Mouse (Mus musculus): ENCODE data around the gene Zfp821. TPM values are rescaled to one million over a fixed set of nuclear protein-coding genes. Genes with fewer than 3 reads are reported as not detected.

Zfp821 gene
- polyA plus RNA-seq, 1 experiment from 2014 or later = 5.3 TPM

DNA sequence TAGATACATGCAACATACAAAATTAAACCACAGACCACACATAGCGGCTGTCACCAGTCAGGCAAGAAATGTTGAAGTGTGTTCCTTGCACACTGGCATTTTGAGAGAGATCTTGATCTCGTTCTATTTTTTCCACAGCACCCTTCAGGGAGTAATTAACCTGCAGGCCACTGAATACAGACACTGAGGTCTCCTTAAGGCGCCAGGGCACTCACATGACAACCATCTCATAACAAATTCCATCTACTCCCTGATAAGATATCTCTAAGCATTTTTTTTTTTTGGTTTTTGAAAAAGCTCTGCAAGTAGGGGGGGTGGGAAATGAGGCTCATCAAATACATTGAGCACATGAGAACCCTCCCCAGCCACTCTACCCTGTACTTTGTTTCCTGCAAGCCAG is 51.5 kb downstream of the Zfp821 start:
- no peak for ATAC-seq (ENCODE audit: low read depth)
- WGBS (ENCODE audit: insufficient replicate concordance) = 55% methylated on average over 3 of the region's 3 CpGs
- Histone ChIP-seq H3K4me3 (ENCODE audit: low read depth, low read length) (no peak overlapping the region), H3K9ac (ENCODE audit: low read depth, low read length) (no peak overlapping the region), H3K4me1 (ENCODE audit: control insufficient read depth, low read depth, low read length) (no peaks in the 10 kb centered on the region), H3K4me2 (ENCODE audit: low read depth, low read length) (no peak overlapping the region), H3K27me3 (ENCODE audit: control insufficient read depth, insufficient read depth, low read depth, low read length) (no peaks in the 10 kb centered on the region), H3K27ac (ENCODE audit: low read length) (no peak overlapping the region), H3K36me3 (ENCODE audit: control insufficient read depth, insufficient read depth) (no peaks in the 10 kb centered on the region), H3K9me3 (replicated peaks; ENCODE audit: control insufficient read depth, low read length) (no peaks in the 10 kb centered on the region)

- H3K4me2 ChIP-seq (ENCODE audit: low read depth, low read length) = no peak overlapping the region
- H3K36me3 ChIP-seq (ENCODE audit: control insufficient read depth, insufficient read depth) = no peaks in the 10 kb centered on the region
- 0 out of 2 replicates have a peak, but pooled peaks have one; percentile 7 for ATAC-seq (ENCODE audit: low read depth)
- H3K4me1 ChIP-seq (ENCODE audit: control insufficient read depth, low read depth, low read length) = no peaks in the 10 kb centered on the region
- 74% methylated on average over 7 of the region's 7 CpGs for WGBS (ENCODE audit: insufficient replicate concordance)
- no peak overlapping the region for H3K9ac ChIP-seq (ENCODE audit: low read depth, low read length)
- no peaks in the 10 kb centered on the region; the same call in 1 of the 2 replicates for H3K9me3 ChIP-seq (replicated peaks; ENCODE audit: control insufficient read depth, low read length)
- no peaks in the 10 kb centered on the region for H3K27me3 ChIP-seq (ENCODE audit: control insufficient read depth, insufficient read depth, low read depth, low read length)
- no peak overlapping the region for H3K27ac ChIP-seq (ENCODE audit: low read length)
- H3K4me3 ChIP-seq (ENCODE audit: low read depth, low read length) = no peak overlapping the region
Observed at GRCm38 (mm10) chr8:109759426-109759825, 54.1 kb downstream of the Zfp821 start.

DNA sequence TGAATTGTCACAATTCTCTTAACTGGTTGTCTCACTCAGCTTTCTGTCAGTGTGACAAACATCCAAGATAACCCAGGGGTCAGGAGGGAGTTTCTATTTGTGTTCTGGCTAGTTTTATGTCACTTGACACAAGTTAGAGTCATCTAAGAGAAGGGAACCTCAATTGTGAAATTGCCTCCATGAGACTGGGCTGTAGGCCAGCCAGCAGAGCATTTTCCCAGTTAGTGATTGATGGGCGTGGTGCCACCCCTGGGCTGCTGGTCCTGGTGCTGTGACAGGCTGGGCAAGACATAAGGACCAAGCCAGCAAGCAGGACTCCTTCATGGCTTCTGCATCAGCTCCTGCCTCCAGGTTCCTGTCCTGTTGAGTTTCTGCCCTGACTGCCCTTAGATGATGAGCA is 54.9 kb downstream of the Zfp821 start:
- WGBS (ENCODE audit: insufficient replicate concordance) = 31% methylated on average over 1 of the region's 1 CpGs
- no peaks in the 10 kb centered on the region; the same call in 1 of the 2 replicates for H3K9me3 ChIP-seq (replicated peaks; ENCODE audit: control insufficient read depth, low read length)
- no peaks in the 10 kb centered on the region for H3K36me3 ChIP-seq (ENCODE audit: control insufficient read depth, insufficient read depth)
- H3K4me1 ChIP-seq (ENCODE audit: control insufficient read depth, low read depth, low read length) = no peaks in the 10 kb centered on the region
- no peaks in the 10 kb centered on the region for H3K27me3 ChIP-seq (ENCODE audit: control insufficient read depth, insufficient read depth, low read depth, low read length)
- ATAC-seq (ENCODE audit: low read depth) = peak; percentile 59
- no peak overlapping the region for H3K9ac ChIP-seq (ENCODE audit: low read depth, low read length)
- no peak overlapping the region for H3K4me3 ChIP-seq (ENCODE audit: low read depth, low read length)
- H3K27ac ChIP-seq (ENCODE audit: low read length) = no peak overlapping the region
- H3K4me2 ChIP-seq (ENCODE audit: low read depth, low read length) = no peak overlapping the region

DNA sequence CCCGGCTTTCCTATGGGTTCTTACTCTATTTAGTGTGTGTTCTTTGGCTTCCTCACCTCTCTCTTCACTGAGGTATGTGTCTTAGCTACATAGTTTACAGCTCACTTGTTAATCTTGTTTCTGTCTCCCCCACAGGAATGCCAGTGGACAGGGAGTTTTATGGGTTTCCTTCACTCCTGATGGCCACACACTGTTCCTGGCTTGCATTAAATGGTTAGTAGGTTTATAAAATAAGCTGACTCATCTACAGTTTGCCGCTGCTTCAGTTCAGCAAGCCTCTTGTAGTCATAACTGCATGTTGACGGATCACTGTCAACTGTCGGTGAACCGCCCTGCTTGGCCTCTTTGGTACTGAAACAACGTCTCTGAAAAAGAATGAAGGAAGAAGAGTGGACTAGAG is 58.7 kb downstream of the Zfp821 start:
- H3K4me3 ChIP-seq (ENCODE audit: low read depth, low read length) = no peak overlapping the region
- ATAC-seq (ENCODE audit: low read depth) = no peak
- no peak overlapping the region for H3K27ac ChIP-seq (ENCODE audit: low read length)
- WGBS (ENCODE audit: insufficient replicate concordance) = 65% methylated on average over 6 of the region's 6 CpGs
- no peaks in the 10 kb centered on the region; the same call in 1 of the 2 replicates for H3K9me3 ChIP-seq (replicated peaks; ENCODE audit: control insufficient read depth, low read length)
- H3K4me1 ChIP-seq (ENCODE audit: control insufficient read depth, low read depth, low read length) = no peaks in the 10 kb centered on the region
- H3K4me2 ChIP-seq (ENCODE audit: low read depth, low read length) = no peak overlapping the region
- H3K9ac ChIP-seq (ENCODE audit: low read depth, low read length) = no peak overlapping the region
- H3K36me3 ChIP-seq (ENCODE audit: control insufficient read depth, insufficient read depth) = no peaks in the 10 kb centered on the region
- no peaks in the 10 kb centered on the region for H3K27me3 ChIP-seq (ENCODE audit: control insufficient read depth, insufficient read depth, low read depth, low read length)

GRCm38 (mm10) chr8:109766081-109766480 is 60.7 kb downstream of the Zfp821 start:
- Histone ChIP-seq H3K4me1 (ENCODE audit: control insufficient read depth, low read depth, low read length) (no peaks in the 10 kb centered on the region), H3K36me3 (ENCODE audit: control insufficient read depth, insufficient read depth) (no peaks in the 10 kb centered on the region), H3K4me2 (ENCODE audit: low read depth, low read length) (no peak overlapping the region), H3K9me3 (replicated peaks; ENCODE audit: control insufficient read depth, low read length) (no peaks in the 10 kb centered on the region; the same call in 1 of the 2 replicates), H3K27ac (ENCODE audit: low read length) (no peak overlapping the region), H3K9ac (ENCODE audit: low read depth, low read length) (no peak overlapping the region), H3K27me3 (ENCODE audit: control insufficient read depth, insufficient read depth, low read depth, low read length) (no peaks in the 10 kb centered on the region), H3K4me3 (ENCODE audit: low read depth, low read length) (no peak overlapping the region)
- no peak for ATAC-seq (ENCODE audit: low read depth)
- 56% methylated on average over 7 of the region's 7 CpGs for WGBS (ENCODE audit: insufficient replicate concordance)

- H3K9me3 ChIP-seq (replicated peaks; ENCODE audit: control insufficient read depth, low read length) = no peaks in the 10 kb centered on the region
- no peak overlapping the region for H3K4me3 ChIP-seq (ENCODE audit: low read depth, low read length)
- H3K36me3 ChIP-seq (ENCODE audit: control insufficient read depth, insufficient read depth) = no peaks in the 10 kb centered on the region
- no peak for ATAC-seq (ENCODE audit: low read depth)
- H3K9ac ChIP-seq (ENCODE audit: low read depth, low read length) = no peak overlapping the region
- H3K4me2 ChIP-seq (ENCODE audit: low read depth, low read length) = no peak overlapping the region
- no peak overlapping the region for H3K27ac ChIP-seq (ENCODE audit: low read length)
- no peaks in the 10 kb centered on the region for H3K4me1 ChIP-seq (ENCODE audit: control insufficient read depth, low read depth, low read length)
- H3K27me3 ChIP-seq (ENCODE audit: control insufficient read depth, insufficient read depth, low read depth, low read length) = no peaks in the 10 kb centered on the region; the same call in 1 of the 2 replicates
- 16% methylated on average over 3 of the region's 3 CpGs for WGBS (ENCODE audit: insufficient replicate concordance)
Observed at GRCm38 (mm10) chr8:109773154-109773553, 67.8 kb downstream of the Zfp821 start.

Other genes with a start within 250 kb of the Zfp821 start
- gene Pmfbp1, start 211.5 kb upstream of the Zfp821 start, polyA plus RNA-seq (2015; fragmentation: Nextera tagmentation; extraction: Ambion mirVana) = not detected in 2 replicates
- 10.4 and 10.5 TPM in 2 replicates for gene Dhx38, start 139.7 kb upstream of the Zfp821 start, polyA plus RNA-seq (2015; fragmentation: Nextera tagmentation; extraction: Ambion mirVana)
- 10.3 TPM in 2 replicates for gene Txnl4b, start 139.7 kb upstream of the Zfp821 start, polyA plus RNA-seq (2015; fragmentation: Nextera tagmentation; extraction: Ambion mirVana)
- gene Hp, start 126.4 kb upstream of the Zfp821 start, polyA plus RNA-seq (2015; fragmentation: Nextera tagmentation; extraction: Ambion mirVana) = 199 and 246 TPM in 2 replicates
- gene Dhodh, start 96.9 kb upstream of the Zfp821 start, polyA plus RNA-seq (2015; fragmentation: Nextera tagmentation; extraction: Ambion mirVana) = 16.0 and 16.4 TPM in 2 replicates
- gene Pkd1l3, start 91.0 kb upstream of the Zfp821 start, polyA plus RNA-seq (2015; fragmentation: Nextera tagmentation; extraction: Ambion mirVana) = 0.37 and 0.48 TPM in 2 replicates
- gene Ist1, start 12.3 kb upstream of the Zfp821 start, polyA plus RNA-seq (2015; fragmentation: Nextera tagmentation; extraction: Ambion mirVana) = 37.2 and 38.9 TPM in 2 replicates
- gene Atxn1l, start 32.2 kb downstream of the Zfp821 start, polyA plus RNA-seq (2015; fragmentation: Nextera tagmentation; extraction: Ambion mirVana) = 2.8 and 3.2 TPM in 2 replicates
- gene Ap1g1, start 73.0 kb downstream of the Zfp821 start, polyA plus RNA-seq (2015; fragmentation: Nextera tagmentation; extraction: Ambion mirVana) = 16.6 and 19.4 TPM in 2 replicates
- gene Phlpp2, start 163.0 kb downstream of the Zfp821 start, polyA plus RNA-seq (2015; fragmentation: Nextera tagmentation; extraction: Ambion mirVana) = 3.3 and 3.4 TPM in 2 replicates